Mouse (Mus musculus) embryonic facial prominence, embryonic 15.5 days (tissue): ENCODE measurements around the gene Defa21. TPM values are rescaled to one million over a fixed set of nuclear protein-coding genes. Genes with fewer than 3 reads are reported as not detected.

Experiments
- polyA plus RNA-seq: library from polyadenylated mRNA; unstranded; fragments of >200 nt; fragmentation: Nextera tagmentation; extraction: Ambion mirVana; gene quantifications from 2 replicates; pipeline ENCODE4 v1.2.1, GENCODE M21; 2015

Gene Defa21
- polyA plus RNA-seq, 1 experiment from 2014 or later, result not detected

Other genes starting within 250 kb of the Defa21 start
- gene Defb33, start 132.9 kb upstream of the Defa21 start, polyA plus RNA-seq, result not detected in 2 replicates
- gene Gm15056, start 122.9 kb upstream of the Defa21 start, polyA plus RNA-seq, result not detected in 2 replicates
- not detected in 2 replicates for gene Gm6040, start 103.5 kb upstream of the Defa21 start, polyA plus RNA-seq
- gene AY761185, start 80.8 kb upstream of the Defa21 start, polyA plus RNA-seq, result not detected in 2 replicates
- not detected in 2 replicates for gene Defa23, start 29.5 kb downstream of the Defa21 start, polyA plus RNA-seq
- not detected in 2 replicates for gene Defa35, start 39.5 kb downstream of the Defa21 start, polyA plus RNA-seq
- gene Defa25, start 58.9 kb downstream of the Defa21 start, polyA plus RNA-seq, result not detected in 2 replicates
- gene Gm14851, start 70.5 kb downstream of the Defa21 start, polyA plus RNA-seq, result not detected in 2 replicates
- gene Defa30, start 109.1 kb downstream of the Defa21 start, polyA plus RNA-seq, result not detected in 2 replicates
- not detected in 2 replicates for gene Defa22, start 136.7 kb downstream of the Defa21 start, polyA plus RNA-seq
- gene Defa31, start 166.1 kb downstream of the Defa21 start, polyA plus RNA-seq, result not detected in 2 replicates
- not detected in 2 replicates for gene Gm15293, start 176.0 kb downstream of the Defa21 start, polyA plus RNA-seq
- not detected in 2 replicates for gene Gm15292, start 224.2 kb downstream of the Defa21 start, polyA plus RNA-seq